28 mouse cellular contexts compared by ENCODE assay signal in genomic region chr12:80137744-80138143, GRCm38 (mm10). TPM values are rescaled to one million over a fixed set of nuclear protein-coding genes. Genes with fewer than 3 reads are reported as not detected.
DNase-seq lines count a peak whose midpoint lies in the region; ATAC-seq and TF ChIP-seq lines count a peak whose summit lies in the region.
"Had no signal": no experiment of that assay in that cellular context is flagged by ENCODE, and none has a peak within 500 bp of the region (broad histone marks: within the 10 kb centered on the region; RNA-seq: fewer than 3 reads in every experiment).

No protein-coding gene starts in this region.

- ATAC-seq in lung, postnatal 0 days, result no peak
- ATAC-seq in neural tube, embryonic 15.5 days (ENCODE audit: low FRiP score), result no peak
- ATAC-seq: CD4-positive, CD25-positive, alpha-beta regulatory T cell, adult 4 months; forebrain, embryonic 15.5 days; hindbrain, embryonic 16.5 days; inflammation-experienced regulatory T-cells, adult 6 months; intestine, embryonic 16.5 days had no signal

- no peak overlapping the region for H3K4me3 ChIP-seq in heart, embryonic 10.5 days
- H3K4me3 ChIP-seq in lung, postnatal 0 days (ENCODE audit: low read depth, low read length), result no peak overlapping the region
- no peak overlapping the region for H3K4me3 ChIP-seq in ES-E14 (ENCODE audit: insufficient read depth in 1 of 2, low read depth in 1 of 2, low read length in 2 of 2, poor library complexity in 1 of 2, severe bottlenecking in 1 of 2)
- H3K4me3 ChIP-seq in neural tube, embryonic 15.5 days (replicated peaks), result no peak overlapping the region
- H3K4me3 ChIP-seq: embryonic facial prominence, embryonic 12.5 days; embryonic facial prominence, embryonic 15.5 days; forebrain, embryonic 12.5 days; forebrain, embryonic 15.5 days; heart, embryonic 12.5 days; hindbrain, embryonic 12.5 days had no signal

- H3K36me3 ChIP-seq in heart, embryonic 10.5 days, result no peaks in the 10 kb centered on the region
- no peaks in the 10 kb centered on the region for H3K36me3 ChIP-seq in lung, postnatal 0 days (ENCODE audit: insufficient read depth, low read length)
- H3K36me3 ChIP-seq in ES-E14 (ENCODE audit: control insufficient read depth, insufficient read depth, low read length, poor library complexity, severe bottlenecking), result no peaks in the 10 kb centered on the region
- H3K36me3 ChIP-seq in neural tube, embryonic 15.5 days, result no peaks in the 10 kb centered on the region
- H3K36me3 ChIP-seq: embryonic facial prominence, embryonic 12.5 days; embryonic facial prominence, embryonic 15.5 days; forebrain, embryonic 12.5 days; forebrain, embryonic 15.5 days; G1E; heart, embryonic 12.5 days; hindbrain, embryonic 12.5 days had no signal

- TF ChIP-seq EP300 in lung, postnatal 0 days (IDR thresholded peaks at IDR 0.05), result no peak

- H3K4me1 ChIP-seq in heart, embryonic 10.5 days, result peaks cover 20% of the 10 kb centered on the region
- H3K4me1 ChIP-seq in lung, postnatal 0 days (ENCODE audit: insufficient read depth, low read depth, low read length), result no peaks in the 10 kb centered on the region; the same call in 1 of the 2 replicates
- peaks cover 0 to 2% of the 10 kb centered on the region in 2 experiments; a peak in 1 of 4 replicates for H3K4me1 ChIP-seq in ES-E14 (ENCODE audit: control insufficient read depth in 2 of 2, insufficient read depth in 2 of 2, low read length in 2 of 2, poor library complexity in 1 of 2)
- no peaks in the 10 kb centered on the region for H3K4me1 ChIP-seq in neural tube, embryonic 15.5 days
- H3K4me1 ChIP-seq: embryonic facial prominence, embryonic 12.5 days had no signal

- H3K4me2 ChIP-seq in lung, postnatal 0 days (replicated peaks; ENCODE audit: low read depth, low read length), result no peak overlapping the region
- H3K4me2 ChIP-seq in neural tube, embryonic 15.5 days, result no peak overlapping the region
- H3K4me2 ChIP-seq: embryonic facial prominence, embryonic 12.5 days; embryonic facial prominence, embryonic 15.5 days; forebrain, embryonic 12.5 days; forebrain, embryonic 15.5 days; heart, embryonic 12.5 days; hindbrain, embryonic 12.5 days had no signal

- 0 out of 2 replicates have a peak, but pooled peaks have one; percentile 6 for TF ChIP-seq CTCF in lung, postnatal 0 days (IDR thresholded peaks at IDR 0.05)

- in situ Hi-C loops in ES-E14 (cut with MboI; ENCODE audit: low sequenced_read_pairs in 2 of 2, unreplicated experiment in 2 of 2), result loop anchor here (10.0 to 25.0 kb wide), 3 partner anchors 525 to 775 kb away; no protein-coding TSS in a partner anchor

- WGBS in heart, embryonic 10.5 days, result 85% methylated on average over 1 of the region's 1 CpGs
- 65% methylated on average over 1 of the region's 1 CpGs for WGBS in lung, postnatal 0 days
- WGBS in neural tube, embryonic 15.5 days, result 78% methylated on average over 1 of the region's 1 CpGs

- H3K9ac ChIP-seq in lung, postnatal 0 days (replicated peaks; ENCODE audit: low read depth), result no peak overlapping the region
- no peak overlapping the region for H3K9ac ChIP-seq in ES-E14 (ENCODE audit: insufficient read depth, low read depth, low read length, poor library complexity, severe bottlenecking)
- no peak overlapping the region for H3K9ac ChIP-seq in neural tube, embryonic 15.5 days (replicated peaks)
- H3K9ac ChIP-seq: embryonic facial prominence, embryonic 12.5 days; embryonic facial prominence, embryonic 15.5 days; forebrain, embryonic 12.5 days; forebrain, embryonic 15.5 days; heart, embryonic 12.5 days; hindbrain, embryonic 12.5 days had no signal

- peaks cover 3% of the 10 kb centered on the region; the same call in 1 of the 2 replicates for H3K27me3 ChIP-seq in heart, embryonic 10.5 days (ENCODE audit: insufficient read depth, poor library complexity, severe bottlenecking)
- H3K27me3 ChIP-seq in lung, postnatal 0 days (replicated peaks; ENCODE audit: insufficient read depth, low read length), result no peaks in the 10 kb centered on the region
- no peaks in the 10 kb centered on the region for H3K27me3 ChIP-seq in neural tube, embryonic 15.5 days (replicated peaks)
- H3K27me3 ChIP-seq: embryonic facial prominence, embryonic 12.5 days; embryonic facial prominence, embryonic 15.5 days; forebrain, embryonic 12.5 days; forebrain, embryonic 15.5 days; heart, embryonic 12.5 days had no signal

- H3K27ac ChIP-seq in heart, embryonic 10.5 days, result 0 out of 2 replicates have a peak overlapping the region, but pooled peaks have one; percentile 19
- no peak overlapping the region for H3K27ac ChIP-seq in lung, postnatal 0 days (ENCODE audit: low read length)
- no peak overlapping the region for H3K27ac ChIP-seq in ES-E14 (ENCODE audit: insufficient read depth, low read depth, low read length, poor library complexity, severe bottlenecking)
- H3K27ac ChIP-seq in neural tube, embryonic 15.5 days (replicated peaks), result no peak overlapping the region
- H3K27ac ChIP-seq: embryonic facial prominence, embryonic 12.5 days; embryonic facial prominence, embryonic 15.5 days; forebrain, embryonic 12.5 days; forebrain, embryonic 15.5 days; hindbrain, embryonic 12.5 days had no signal

- no peaks in the 10 kb centered on the region for H3K9me3 ChIP-seq in heart, embryonic 10.5 days
- H3K9me3 ChIP-seq in lung, postnatal 0 days (ENCODE audit: low read length), result no peaks in the 10 kb centered on the region
- H3K9me3 ChIP-seq in ES-E14 (ENCODE audit: control insufficient read depth, insufficient read depth, low read depth, low read length), result no peaks in the 10 kb centered on the region
- no peaks in the 10 kb centered on the region for H3K9me3 ChIP-seq in neural tube, embryonic 15.5 days (replicated peaks)
- H3K9me3 ChIP-seq: embryonic facial prominence, embryonic 12.5 days; embryonic facial prominence, embryonic 15.5 days; forebrain, embryonic 12.5 days; forebrain, embryonic 15.5 days; G1E; heart, embryonic 12.5 days; hindbrain, embryonic 12.5 days had no signal

- no peak for DNase-seq in heart, embryonic 10.5 days (ENCODE audit: low spot score)
- DNase-seq in heart, adult 9 months (ENCODE audit: low spot score in 2 of 2), result no peak
- DNase-seq in lung, postnatal 0 days (ENCODE audit: low spot score), result no peak
- no peak for DNase-seq in lung, postnatal 25 days (ENCODE audit: low spot score)
- no peak for DNase-seq in ES-E14 (ENCODE audit: low read depth, low spot score)
- DNase-seq: adrenal gland, adult 2 months; adrenal gland, postnatal 14 days; cerebellum, adult 11 months; cerebellum, adult 2 months; cerebellum, adult 9-11 months; cerebellum, postnatal 25 days; gastrocnemius, postnatal 14 days; heart, adult 18-20 months; heart, postnatal 14 days; heart, postnatal 4 days; kidney, adult 18-20 months had no signal

TF ChIP-seq in ES-E14, 5 proteins besides CTCF, POLR2A, EP300 and RAD21:
- peak; percentile 64 for TF ChIP-seq MAFK (IDR thresholded peaks at IDR 0.05; ENCODE audit: insufficient read depth, low read depth, low read length)
- TF ChIP-seq ZC3H11A (IDR thresholded peaks at IDR 0.05; ENCODE audit: borderline replicate concordance, low read depth, low read length), result no peak
- no peak for TF ChIP-seq ZNF384 (IDR thresholded peaks at IDR 0.05; ENCODE audit: low read depth, low read length)
- TF ChIP-seq HCFC1 (IDR thresholded peaks at IDR 0.05; ENCODE audit: borderline replicate concordance, insufficient read depth, low read length), result no peak

RNA-seq across cellular contexts. Expression of gene Zfp36l1, which starts 24.9 kb away (rescaled TPM):
- 90.2 and 114 TPM in 2 replicates for polyA plus RNA-seq in heart, embryonic 10.5 days (2016; fragmentation: Nextera tagmentation; extraction: Ambion mirVana)
- polyA plus RNA-seq in lung, postnatal 0 days (2015; fragmentation: Nextera tagmentation; extraction: Ambion mirVana), result 123 and 145 TPM in 2 replicates
- 19.4 and 19.8 TPM in 2 replicates for total RNA-seq in ES-E14 (2012; rRNA removed)
- 33.6 and 54.3 TPM in 2 replicates for polyA plus RNA-seq in neural tube, embryonic 15.5 days (2015; fragmentation: Nextera tagmentation; extraction: Ambion mirVana)
